Mouse (Mus musculus) limb, embryonic 14.5 days (tissue): ENCODE data around the gene Pglyrp2. TPM values are rescaled to one million over a fixed set of nuclear protein-coding genes. Genes with fewer than 3 reads are reported as not detected.

Experiments
- ATAC-seq: fragments of 200-750 bp; cut with Nextera tagmentation; 2 replicates; pipeline ENCODE4 v1.8.0; 2017; ENCODE audit warnings: low read depth, moderate number of reproducible peaks, moderate TSS enrichment; ENCODE audit not compliant: low FRiP score
- DNase-seq: peaks from one replicate; pipeline ENCODE4 v3.0.0-alpha.2; 2015; ENCODE audit warnings: low spot score
- H3K27ac ChIP-seq: fragments of 300-500 bp; sonication (generic); replicated peaks from 2 replicates; pipeline ENCODE4 v1.5.1; 2014; ENCODE audit warnings: low read depth, mild to moderate bottlenecking, low read length, moderate library complexity, mixed read lengths
- H3K27me3 ChIP-seq: fragments of 300-500 bp; sonication (generic); 2 replicates; pipeline ENCODE4 v1.6.1; 2014; ENCODE audit warnings: low read length, mixed read lengths; ENCODE audit not compliant: control insufficient read depth, insufficient read depth
- H3K36me3 ChIP-seq: fragments of 300-500 bp; sonication (generic); 2 replicates; pipeline ENCODE4 v1.6.1; 2014; ENCODE audit warnings: mild to moderate bottlenecking, low read length, moderate library complexity, mixed read lengths; ENCODE audit not compliant: control insufficient read depth, insufficient read depth
- H3K4me1 ChIP-seq: fragments of 300-500 bp; sonication (generic); 2 replicates; pipeline ENCODE4 v1.6.1; 2014; ENCODE audit warnings: antibody characterized with exemption, low read length, mixed read lengths; ENCODE audit not compliant: control insufficient read depth, insufficient read depth
- H3K4me2 ChIP-seq: fragments of 300-500 bp; sonication (generic); replicated peaks from 2 replicates; pipeline ENCODE4 v1.6.1; 2014; ENCODE audit warnings: low read depth, mild to moderate bottlenecking, low read length, moderate library complexity; ENCODE audit not compliant: severe bottlenecking
- H3K4me3 ChIP-seq: fragments of 300-500 bp; sonication (generic); replicated peaks from 2 replicates; pipeline ENCODE4 v1.5.1; 2014; ENCODE audit warnings: low read length
- H3K9ac ChIP-seq: fragments of 300-500 bp; sonication (generic); 2 replicates; pipeline ENCODE4 v1.6.1; 2014; ENCODE audit warnings: mild to moderate bottlenecking, low read depth, low read length, moderate library complexity; ENCODE audit not compliant: severe bottlenecking
- H3K9me3 ChIP-seq: fragments of 300-500 bp; sonication (generic); 2 replicates; pipeline ENCODE4 v1.6.1; 2016; ENCODE audit warnings: low read length; ENCODE audit not compliant: control insufficient read depth
- POLR2A ChIP-seq: fragments of 200-500 bp; IDR thresholded peaks from 2 replicates; pipeline ENCODE4 v1.8.0; 2012; ENCODE audit warnings: inconsistent platforms, mild to moderate bottlenecking, moderate library complexity, borderline replicate concordance; ENCODE audit not compliant: insufficient read depth, insufficient read length; ENCODE audit errors: extremely low read depth
- WGBS: fragments of 180-500 bp; shearing (Covaris S2); extraction: QIAGEN DNeasy Blood & Tissue Kit; methylation state at CpG from one replicate; pipeline ENCODE4 v1.1.7; 2014; 5-methylcytosine and 5-hydroxymethylcytosine counted together
- microRNA-seq: library from miRNA; unstranded; fragments of <30 nt; microRNA quantifications from one replicate; pipeline ENCODE4, GENCODE M21; 2016
- polyA plus RNA-seq, 2 experiments: library from polyadenylated mRNA; depleted of rRNA in 1 of 2; stranded (reverse) in 1 of 2; unstranded in 1 of 2; fragments of >200 nt; fragmentation: Nextera tagmentation in 1 of 2; extraction: Ambion mirVana in 1 of 2; gene quantifications; 2 replicates each; pipeline versions ENCODE4 v1.2.1 to v1.2.3; 2012 to 2014

The Pglyrp2 gene
- polyA plus RNA-seq, 2 experiments = 0.30 to 0.32 TPM

DNA sequence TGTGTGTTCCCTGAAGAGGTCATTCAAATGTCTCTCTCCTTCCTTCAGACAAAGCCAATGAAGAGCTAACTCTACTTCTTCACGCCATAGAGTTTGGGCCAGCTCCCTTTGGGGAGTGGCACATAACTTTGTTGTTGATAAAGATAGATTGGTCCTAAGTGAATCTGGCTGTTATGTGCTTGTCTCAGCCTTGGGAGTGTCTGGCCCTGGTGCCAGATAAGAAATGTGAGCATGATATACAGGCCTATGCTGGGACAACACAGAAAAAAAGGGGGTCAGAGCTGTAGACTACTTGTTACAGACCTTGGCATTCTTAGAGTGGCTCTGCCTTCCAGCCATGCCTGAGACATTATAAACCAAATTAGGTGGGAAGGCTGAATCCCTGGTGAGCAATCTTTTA is 58.7 kb downstream of the Pglyrp2 start:
- DNase-seq = no peak
- Histone ChIP-seq H3K27ac (no peak overlapping the region), H3K9ac (no peak overlapping the region), H3K27me3 (no peaks in the 10 kb centered on the region), H3K36me3 (peaks cover 20% of the 10 kb centered on the region), H3K4me1 (peaks cover 17% of the 10 kb centered on the region), H3K9me3 (no peaks in the 10 kb centered on the region), H3K4me2 (0 out of 2 replicates have a peak overlapping the region, but pooled peaks have one; percentile 1), H3K4me3 (no peak overlapping the region)
- no peak for TF ChIP-seq POLR2A
- ATAC-seq = no peak
- WGBS = 79% methylated on average over 1 of the region's 1 CpGs

- 52% methylated on average over 5 of the region's 5 CpGs for WGBS
- Histone ChIP-seq H3K4me3 (peak overlapping the region; percentile 93), H3K9me3 (no peaks in the 10 kb centered on the region), H3K27me3 (no peaks in the 10 kb centered on the region), H3K27ac (no peak overlapping the region; the same call in 1 of the 2 replicates), H3K36me3 (peaks cover 24% of the 10 kb centered on the region), H3K4me1 (peaks cover 17% of the 10 kb centered on the region), H3K4me2 (peak overlapping the region; percentile 92), H3K9ac (peak overlapping the region; percentile 97; the same call in 1 of the 2 replicates)
- TF ChIP-seq POLR2A = no peak
- DNase-seq = no peak
- no peak for ATAC-seq
Observed at GRCm38 (mm10) chr17:32364850-32365249, 59.1 kb downstream of the Pglyrp2 start.

DNA sequence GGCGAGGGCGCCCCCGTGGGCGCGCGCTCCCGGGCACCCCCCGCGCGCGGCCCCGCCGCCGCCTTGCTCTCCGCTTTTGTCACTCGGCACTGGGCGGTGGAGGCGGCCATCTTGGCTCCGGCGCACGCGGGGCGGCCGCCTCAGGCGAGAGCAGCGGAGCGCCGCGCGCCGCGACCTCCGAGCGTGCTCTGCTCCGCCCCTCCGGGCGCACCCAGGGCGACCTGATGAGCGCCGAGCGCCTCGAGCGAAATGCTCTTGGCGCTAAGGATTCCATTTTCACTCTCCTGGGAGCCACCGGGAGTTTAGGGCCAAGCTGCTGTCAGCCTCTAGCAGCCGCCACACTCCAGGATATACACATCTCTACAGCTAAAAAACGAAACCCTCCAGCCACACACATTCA is 59.6 kb downstream of the Pglyrp2 start:
- H3K9ac ChIP-seq = peak overlapping the region; percentile 97
- H3K27me3 ChIP-seq = no peaks in the 10 kb centered on the region
- DNase-seq (peak; percentile 95), ATAC-seq (peak; percentile 94)
- H3K27ac ChIP-seq = peak overlapping the region; percentile 61; the same call in 1 of the 2 replicates
- peak overlapping the region; percentile 93 for H3K4me3 ChIP-seq
- H3K36me3 ChIP-seq = peaks cover 29% of the 10 kb centered on the region
- TF ChIP-seq POLR2A = peak; percentile 28; the same call in 1 of the 2 replicates
- under 1% methylated on average over 29 of the region's 47 CpGs for WGBS
- no peaks in the 10 kb centered on the region for H3K9me3 ChIP-seq
- peak overlapping the region; percentile 92 for H3K4me2 ChIP-seq
- peaks cover 17% of the 10 kb centered on the region for H3K4me1 ChIP-seq

GRCm38 (mm10) chr17:32363821-32364301 is 60.1 kb downstream of the Pglyrp2 start:
- TF ChIP-seq POLR2A = no peak
- Histone ChIP-seq H3K4me2 (peak overlapping the region; percentile 92), H3K36me3 (peaks cover 34% of the 10 kb centered on the region), H3K9me3 (no peaks in the 10 kb centered on the region), H3K27ac (peak overlapping the region; percentile 61; the same call in 1 of the 2 replicates), H3K4me1 (peaks cover 14% of the 10 kb centered on the region), H3K4me3 (peak overlapping the region; percentile 93), H3K27me3 (no peaks in the 10 kb centered on the region), H3K9ac (peak overlapping the region; percentile 97)
- ATAC-seq (peak; percentile 45), DNase-seq (no peak)
- WGBS = 0% methylated on average over 18 of the region's 50 CpGs

DNA sequence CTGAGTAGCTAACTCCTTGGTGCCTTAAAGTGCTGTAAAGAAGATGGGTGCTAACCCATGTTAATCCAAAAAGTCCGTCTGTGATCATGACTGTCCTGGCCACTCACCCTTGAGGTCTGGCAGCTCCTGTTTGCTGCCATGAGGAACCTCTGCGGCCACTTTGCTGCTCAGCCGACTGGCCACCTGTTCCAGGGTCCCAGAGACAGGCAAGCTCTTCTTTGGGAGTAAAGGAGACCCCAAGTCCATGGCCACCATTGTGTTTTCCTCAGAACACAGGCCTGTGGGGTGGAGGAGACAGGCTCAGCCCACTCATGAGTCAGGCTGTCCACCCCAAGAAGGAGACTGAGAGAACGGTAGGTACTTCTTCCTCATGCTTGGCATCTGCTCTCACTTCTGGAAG is 61.3 kb downstream of the Pglyrp2 start:
- Histone ChIP-seq H3K36me3 (peaks cover 46% of the 10 kb centered on the region), H3K4me2 (peak overlapping the region; percentile 92), H3K9ac (peak overlapping the region; percentile 97; the same call in 1 of the 2 replicates), H3K4me3 (peak overlapping the region; percentile 93), H3K27me3 (no peaks in the 10 kb centered on the region), H3K27ac (no peak overlapping the region), H3K9me3 (no peaks in the 10 kb centered on the region), H3K4me1 (peaks cover 13% of the 10 kb centered on the region)
- 83% methylated on average over 4 of the region's 4 CpGs for WGBS
- DNase-seq = no peak
- ATAC-seq = no peak
- TF ChIP-seq POLR2A = no peak

Small RNA genes within 50 kb of the gene (microRNA-seq; reads per million reads assigned to microRNA genes)
- not detected for gene Gm22201

Other genes starting within 250 kb of the Pglyrp2 start
- 1.6 and 1.9 TPM in 2 replicates for gene Ephx3, start 234.6 kb downstream of the Pglyrp2 start, polyA plus RNA-seq (2012; rRNA removed)
- gene Ephx3, start 234.6 kb downstream of the Pglyrp2 start, polyA plus RNA-seq (2014; fragmentation: Nextera tagmentation; extraction: Ambion mirVana) = 3.3 and 5.5 TPM in 2 replicates
- gene Brd4, start 139.4 kb downstream of the Pglyrp2 start, polyA plus RNA-seq (2012; rRNA removed) = 75.6 and 80.0 TPM in 2 replicates
- gene Brd4, start 139.4 kb downstream of the Pglyrp2 start, polyA plus RNA-seq (2014; fragmentation: Nextera tagmentation; extraction: Ambion mirVana) = 97.3 and 117 TPM in 2 replicates
- 108 and 110 TPM in 2 replicates for gene Akap8, start 102.9 kb downstream of the Pglyrp2 start, polyA plus RNA-seq (2012; rRNA removed)
- gene Akap8, start 102.9 kb downstream of the Pglyrp2 start, polyA plus RNA-seq (2014; fragmentation: Nextera tagmentation; extraction: Ambion mirVana) = 36.9 and 46.9 TPM in 2 replicates
- gene Akap8l, start 73.6 kb downstream of the Pglyrp2 start, polyA plus RNA-seq (2012; rRNA removed) = 157 and 162 TPM in 2 replicates
- gene Akap8l, start 73.6 kb downstream of the Pglyrp2 start, polyA plus RNA-seq (2014; fragmentation: Nextera tagmentation; extraction: Ambion mirVana) = 67.5 and 74.0 TPM in 2 replicates
- 63.8 and 80.0 TPM in 2 replicates for gene Wiz, start 34.7 kb downstream of the Pglyrp2 start, polyA plus RNA-seq (2012; rRNA removed)
- gene Wiz, start 34.7 kb downstream of the Pglyrp2 start, polyA plus RNA-seq (2014; fragmentation: Nextera tagmentation; extraction: Ambion mirVana) = 36.0 and 41.1 TPM in 2 replicates
- gene Rasal3, start 20.6 kb downstream of the Pglyrp2 start, polyA plus RNA-seq (2012; rRNA removed) = 2.9 and 3.0 TPM in 2 replicates
- gene Rasal3, start 20.6 kb downstream of the Pglyrp2 start, polyA plus RNA-seq (2014; fragmentation: Nextera tagmentation; extraction: Ambion mirVana) = 1.9 and 2.0 TPM in 2 replicates
- 5.3 and 5.5 TPM in 2 replicates for gene Cyp4f39, start 28.6 kb upstream of the Pglyrp2 start, polyA plus RNA-seq (2012; rRNA removed)
- gene Cyp4f39, start 28.6 kb upstream of the Pglyrp2 start, polyA plus RNA-seq (2014; fragmentation: Nextera tagmentation; extraction: Ambion mirVana) = 11.3 and 14.0 TPM in 2 replicates
- gene Cyp4f17, start 81.9 kb upstream of the Pglyrp2 start, polyA plus RNA-seq (2012; rRNA removed) = 16.5 and 26.0 TPM in 2 replicates
- gene Cyp4f17, start 81.9 kb upstream of the Pglyrp2 start, polyA plus RNA-seq (2014; fragmentation: Nextera tagmentation; extraction: Ambion mirVana) = 7.7 and 11.7 TPM in 2 replicates
- 34.0 and 39.5 TPM in 2 replicates for gene Cyp4f16, start 112.4 kb upstream of the Pglyrp2 start, polyA plus RNA-seq (2012; rRNA removed)
- gene Cyp4f16, start 112.4 kb upstream of the Pglyrp2 start, polyA plus RNA-seq (2014; fragmentation: Nextera tagmentation; extraction: Ambion mirVana) = 16.7 and 18.6 TPM in 2 replicates
- not detected in 2 replicates for gene Cyp4f37, start 197.1 kb upstream of the Pglyrp2 start, polyA plus RNA-seq (2012; rRNA removed)
- not detected in 2 replicates for gene Cyp4f37, start 197.1 kb upstream of the Pglyrp2 start, polyA plus RNA-seq (2014; fragmentation: Nextera tagmentation; extraction: Ambion mirVana)
- not detected in 2 replicates for gene Cyp4f40, start 234.7 kb upstream of the Pglyrp2 start, polyA plus RNA-seq (2012; rRNA removed)
- gene Cyp4f40, start 234.7 kb upstream of the Pglyrp2 start, polyA plus RNA-seq (2014; fragmentation: Nextera tagmentation; extraction: Ambion mirVana) = not detected in 2 replicates